Mouse (Mus musculus) embryonic fibroblast, embryonic 13.5 days (primary cell): ENCODE measurements around the gene Gm32717. TPM values are rescaled to one million over a fixed set of nuclear protein-coding genes. Genes with fewer than 3 reads are reported as not detected.
"Not testable (repeated sequence)": the region's sequence is repeated elsewhere in the genome, so short reads cannot be mapped to it uniquely, and the experiment has no call there.

Experiments used
- H3K27ac ChIP-seq: 2 replicates; pipeline ENCODE4 v1.5.1; 2012; ENCODE audit warnings: low read length, control low read depth, inconsistent platforms; ENCODE audit not compliant: insufficient read depth
- H3K4me1 ChIP-seq: 2 replicates; pipeline ENCODE4 v1.6.1; 2011; ENCODE audit warnings: low read length; ENCODE audit not compliant: control insufficient read depth, insufficient read depth
- H3K4me3 ChIP-seq: 2 replicates; pipeline ENCODE4 v1.5.1; 2011; ENCODE audit warnings: mild to moderate bottlenecking, control low read depth, low read length; ENCODE audit not compliant: insufficient read depth
- CTCF ChIP-seq: IDR thresholded peaks from 2 replicates; pipeline ENCODE4 v1.5.1; 2011; ENCODE audit warnings: mild to moderate bottlenecking, control low read depth, low read length, moderate library complexity, borderline replicate concordance; ENCODE audit not compliant: insufficient read depth
- POLR2A ChIP-seq: IDR thresholded peaks from 2 replicates; pipeline ENCODE4 v1.6.1; 2011; ENCODE audit warnings: low read depth, mild to moderate bottlenecking, control low read depth, low read length, moderate library complexity
- polyA plus RNA-seq: library from polyadenylated mRNA; stranded (reverse); fragments of >200 nt; gene quantifications from 2 replicates; pipeline ENCODE4 v1.2.4, GENCODE M21; 2011; ENCODE audit warnings: low read depth; ENCODE audit not compliant: missing spikeins, insufficient read length

Gene Gm32717
- polyA plus RNA-seq, 1 experiment = not detected

DNA sequence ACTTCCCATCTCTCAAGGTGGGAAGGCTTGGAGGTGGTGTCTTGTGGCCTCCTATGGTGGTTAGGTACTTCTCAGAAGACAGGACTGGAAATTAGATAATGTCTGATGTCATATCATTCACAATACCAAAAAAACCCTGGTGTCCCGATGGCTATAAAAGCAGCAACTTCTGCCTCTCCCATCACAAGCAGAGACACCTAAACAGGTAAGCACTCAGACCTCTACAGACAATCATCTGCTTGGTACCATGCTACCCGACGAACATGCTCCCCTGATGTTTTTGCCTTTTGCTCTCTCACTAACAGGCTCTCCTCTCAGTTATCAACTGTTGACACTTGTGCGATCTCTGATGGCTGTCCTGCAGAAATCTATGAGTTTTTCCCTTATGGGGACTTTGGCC, 35.9 kb downstream of the Gm32717 start, which contains the start of gene Il22:
Il22 (plus strand) TSS at position 301 of the 400 bp plus-strand sequence.
- no peak within 1 kb of the TSS for H3K4me3 ChIP-seq

DNA sequence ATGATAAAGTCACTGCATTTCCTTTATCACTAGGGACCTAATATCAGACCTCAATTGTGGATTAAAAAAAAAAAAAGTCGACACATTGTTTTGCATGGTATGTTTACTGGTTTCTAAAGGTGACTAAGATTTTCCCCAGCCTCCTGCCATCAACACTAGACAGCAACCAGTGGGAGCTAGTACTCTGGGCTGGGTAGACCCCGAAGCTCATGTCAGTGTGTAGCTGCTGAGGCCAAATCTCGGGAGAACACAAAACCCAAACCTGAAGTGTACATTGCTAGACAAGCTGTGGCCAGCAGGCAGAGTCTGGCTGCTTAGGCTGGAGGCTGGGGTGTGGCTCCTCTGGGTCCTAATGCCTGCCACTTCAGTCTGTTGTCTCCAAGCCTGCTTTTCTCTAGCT, 45.4 kb downstream of the Gm32717 start:
- H3K27ac ChIP-seq, H3K4me3 ChIP-seq, H3K4me1 ChIP-seq: not testable (repeated sequence)

More for the DNA sequence above, 35.9 kb downstream of the Gm32717 start, which contains the start of gene Il22:
- no peak within 1 kb of the TSS for H3K27ac ChIP-seq
- no peaks in the 10 kb centered on the region for H3K4me1 ChIP-seq
- no peak for TF ChIP-seq CTCF
- no peak for TF ChIP-seq POLR2A

Other genes starting within 250 kb of the Gm32717 start
- gene Mdm1, start 99.0 kb downstream of the Gm32717 start, polyA plus RNA-seq = 6.5 and 7.3 TPM in 2 replicates
- gene Il22, start 35.8 kb downstream of the Gm32717 start, polyA plus RNA-seq = not detected in 2 replicates
- gene Gm32802, start 17.9 kb upstream of the Gm32717 start, polyA plus RNA-seq = not detected in 2 replicates
- not detected in 2 replicates for gene Iltifb, start 54.3 kb upstream of the Gm32717 start, polyA plus RNA-seq
- gene Gm9040, start 86.2 kb upstream of the Gm32717 start, polyA plus RNA-seq = not detected in 2 replicates
- gene Gm9044, start 91.6 kb upstream of the Gm32717 start, polyA plus RNA-seq = not detected in 2 replicates
- gene Gm9045, start 97.1 kb upstream of the Gm32717 start, polyA plus RNA-seq = not detected in 2 replicates
- gene Gm9046, start 102.5 kb upstream of the Gm32717 start, polyA plus RNA-seq = not detected in 2 replicates
- gene Gm9048, start 107.9 kb upstream of the Gm32717 start, polyA plus RNA-seq = not detected in 2 replicates
- not detected in 2 replicates for gene Gm9049, start 113.3 kb upstream of the Gm32717 start, polyA plus RNA-seq
- not detected in 2 replicates for gene Ifng, start 200.3 kb upstream of the Gm32717 start, polyA plus RNA-seq